Mouse (Mus musculus): ENCODE measurements around the gene D930048N14Rik.

Gene D930048N14Rik

DNA sequence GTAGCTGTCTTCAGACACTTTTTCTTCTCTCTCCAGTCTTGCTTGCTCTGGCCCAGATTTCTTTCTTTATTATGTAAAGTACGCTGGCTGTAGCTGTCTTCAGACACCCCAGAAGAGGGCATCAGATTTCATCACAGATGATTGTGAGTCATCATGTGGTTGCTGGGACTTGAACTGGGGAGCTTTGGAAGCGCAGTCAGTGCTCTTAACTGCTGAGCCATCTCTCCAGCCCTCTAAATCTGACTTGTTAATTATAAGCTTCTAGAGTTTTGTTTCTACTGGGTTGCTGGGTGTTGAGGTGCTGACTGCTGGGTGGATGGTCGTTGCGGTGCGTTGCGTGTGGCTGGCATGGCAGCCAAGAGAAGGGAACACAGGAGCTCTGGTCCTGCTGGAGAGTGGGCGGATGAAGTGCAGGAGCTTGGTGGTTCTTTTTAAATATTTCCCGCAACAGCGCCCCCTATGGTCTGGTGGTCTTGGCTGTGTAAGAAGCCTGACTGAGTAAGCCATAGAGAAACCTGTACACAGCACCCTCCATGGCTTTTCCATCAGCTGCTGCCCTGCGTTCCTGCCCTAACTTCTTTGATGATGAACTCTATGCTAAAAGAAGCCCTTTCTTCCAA, 52.7 kb downstream of the D930048N14Rik start:
- peak; percentile 22 for DNase-seq (ENCODE audit: low spot score)

DNA sequence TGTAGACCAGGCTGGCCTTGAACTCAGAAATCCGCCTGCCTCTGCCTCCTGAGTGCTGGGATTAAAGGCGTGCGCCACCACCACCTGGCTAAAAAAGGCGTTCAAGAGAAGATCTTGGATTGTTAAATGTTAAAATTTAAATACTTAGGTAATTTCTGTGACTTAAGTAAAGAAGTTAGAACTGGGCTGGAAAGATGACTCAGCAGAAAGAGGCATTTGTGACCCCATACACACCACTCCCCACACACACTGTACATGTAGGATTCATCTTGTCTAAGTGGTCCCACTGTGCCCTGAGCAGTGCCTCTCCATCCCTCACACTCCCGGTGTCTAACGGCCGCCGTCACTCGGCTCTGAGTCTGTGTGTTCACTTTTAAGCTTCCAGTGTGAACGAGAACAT, 55.7 kb downstream of the D930048N14Rik start:
- no peak for DNase-seq (ENCODE audit: low spot score)

DNA sequence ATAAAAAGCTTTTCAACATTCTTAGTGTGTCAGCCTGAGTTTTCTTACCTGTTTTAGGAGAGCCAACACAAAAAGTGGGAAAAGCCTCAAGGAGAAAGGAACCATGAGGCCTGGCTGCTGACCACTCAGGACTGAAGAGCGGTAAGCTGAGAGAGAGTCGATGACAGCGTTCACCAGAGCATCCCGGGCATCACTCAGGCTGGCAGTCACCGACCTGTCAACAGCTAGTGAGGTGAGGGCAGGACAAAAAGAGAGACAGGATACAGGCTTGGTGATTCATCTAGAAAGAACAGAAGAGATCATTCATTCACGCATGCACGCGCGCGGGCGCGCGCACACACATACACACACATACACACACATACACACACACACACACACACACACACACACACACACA, 56.3 kb downstream of the D930048N14Rik start:
- DNase-seq (ENCODE audit: low spot score) = no peak

Measured in embryo, embryonic 10 days (tissue).